Mouse (Mus musculus) intestine, embryonic 14.5 days (tissue): ENCODE data around the gene Bhlhe23. TPM values are rescaled to one million over a fixed set of nuclear protein-coding genes. Genes with fewer than 3 reads are reported as not detected.

Experiments used
- ATAC-seq: fragments of 200-750 bp; cut with Nextera tagmentation; replicated peaks from 2 replicates; pipeline ENCODE4 v1.8.0; 2017; ENCODE audit warnings: low read depth, moderate number of reproducible peaks, moderate TSS enrichment, moderate library complexity; ENCODE audit not compliant: low FRiP score, low TSS enrichment
- DNase-seq: peaks from one replicate; pipeline ENCODE4 v3.0.0-alpha.2; 2018; ENCODE audit warnings: low spot score
- H3K27ac ChIP-seq: fragments of 300-500 bp; sonication (generic); 2 replicates; pipeline ENCODE4 v1.5.1; 2014; ENCODE audit warnings: low read depth, mild to moderate bottlenecking, control low read depth
- H3K27me3 ChIP-seq: fragments of 300-500 bp; sonication (generic); replicated peaks from 2 replicates; pipeline ENCODE4 v1.6.1; 2014; ENCODE audit warnings: low read length, control low read depth; ENCODE audit not compliant: control insufficient read depth, insufficient read depth
- H3K36me3 ChIP-seq: fragments of 300-500 bp; sonication (generic); 2 replicates; pipeline ENCODE4 v1.6.1; 2014; ENCODE audit warnings: low read length, control low read depth; ENCODE audit not compliant: control insufficient read depth, insufficient read depth
- H3K4me1 ChIP-seq: fragments of 300-500 bp; sonication (generic); replicated peaks from 2 replicates; pipeline ENCODE4 v1.6.1; 2014; ENCODE audit warnings: low read length, control low read depth, mixed read lengths; ENCODE audit not compliant: control insufficient read depth, insufficient read depth
- H3K4me2 ChIP-seq: fragments of 300-500 bp; sonication (generic); 2 replicates; pipeline ENCODE4 v1.6.1; 2014; ENCODE audit warnings: low read length
- H3K4me3 ChIP-seq: fragments of 300-500 bp; sonication (generic); 2 replicates; pipeline ENCODE4 v1.5.1; 2014; ENCODE audit warnings: low read depth, low read length, control low read depth, mixed read lengths
- H3K9ac ChIP-seq: fragments of 300-500 bp; sonication (generic); 2 replicates; pipeline ENCODE4 v1.6.1; 2014; ENCODE audit warnings: mild to moderate bottlenecking, low read length
- H3K9me3 ChIP-seq: fragments of 300-500 bp; sonication (generic); 2 replicates; pipeline ENCODE4 v1.6.1; 2016; ENCODE audit warnings: low read length, control low read depth; ENCODE audit not compliant: control insufficient read depth
- WGBS: fragments of 180-500 bp; shearing (Covaris S2); extraction: QIAGEN DNeasy Blood & Tissue Kit; methylation state at CpG from one replicate; pipeline ENCODE4 v1.1.7; 2014; 5-methylcytosine and 5-hydroxymethylcytosine counted together
- polyA plus RNA-seq: library from polyadenylated mRNA; unstranded; fragments of >200 nt; fragmentation: Nextera tagmentation; extraction: Ambion mirVana; gene quantifications from 2 replicates; pipeline ENCODE4 v1.2.1, GENCODE M21; 2014

The Bhlhe23 gene
- polyA plus RNA-seq, 1 experiment from 2014 or later: not detected

DNA sequence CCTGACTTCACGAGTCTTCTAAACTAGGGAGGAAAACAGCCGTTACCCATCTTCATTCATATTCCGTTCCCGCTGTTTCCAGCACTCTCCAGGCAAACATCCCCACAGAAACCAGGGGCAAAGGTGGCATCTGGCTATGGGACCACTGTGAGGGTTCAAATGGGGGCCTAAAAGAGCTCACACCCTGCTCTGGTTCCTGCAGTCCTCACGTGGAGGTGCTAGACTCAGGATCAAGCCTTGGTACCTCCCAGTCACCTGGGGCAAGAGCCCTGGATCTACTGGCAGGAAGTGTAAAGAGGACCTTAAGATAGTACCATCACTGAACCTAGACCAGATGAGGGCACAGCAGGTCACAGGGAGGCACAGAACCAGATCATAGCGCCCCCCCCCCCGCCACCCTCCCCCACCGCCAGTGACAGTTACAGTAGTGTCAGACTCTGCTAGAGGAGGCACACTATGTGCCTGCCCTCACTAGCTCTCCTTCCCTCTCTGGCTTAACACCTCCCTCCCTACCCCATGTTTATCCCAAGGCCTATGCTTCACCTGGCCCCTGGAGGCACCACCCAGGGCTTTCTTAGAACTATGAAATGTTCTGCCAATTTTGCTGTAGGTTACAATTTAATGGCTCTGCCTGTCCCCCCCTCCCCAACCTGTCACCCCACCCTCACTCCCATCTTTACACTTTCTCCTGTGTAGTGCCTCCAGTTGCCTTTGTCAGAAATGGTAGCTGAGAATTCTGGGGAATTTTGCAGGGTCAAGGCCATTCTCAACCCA, 50.7 kb downstream of the Bhlhe23 start:
- peaks cover 7% of the 10 kb centered on the region; the same call in 1 of the 2 replicates for H3K4me1 ChIP-seq
- WGBS: 30% methylated on average over 8 of the region's 8 CpGs
- DNase-seq: no peak
- peaks cover 26% of the 10 kb centered on the region for H3K36me3 ChIP-seq
- H3K27me3 ChIP-seq: no peaks in the 10 kb centered on the region
- H3K27ac ChIP-seq: no peak overlapping the region
- H3K4me3 ChIP-seq: no peak overlapping the region
- H3K4me2 ChIP-seq: peak overlapping the region; percentile 51; the same call in 1 of the 2 replicates
- no peaks in the 10 kb centered on the region for H3K9me3 ChIP-seq
- no peak for ATAC-seq
- no peak overlapping the region for H3K9ac ChIP-seq

DNA sequence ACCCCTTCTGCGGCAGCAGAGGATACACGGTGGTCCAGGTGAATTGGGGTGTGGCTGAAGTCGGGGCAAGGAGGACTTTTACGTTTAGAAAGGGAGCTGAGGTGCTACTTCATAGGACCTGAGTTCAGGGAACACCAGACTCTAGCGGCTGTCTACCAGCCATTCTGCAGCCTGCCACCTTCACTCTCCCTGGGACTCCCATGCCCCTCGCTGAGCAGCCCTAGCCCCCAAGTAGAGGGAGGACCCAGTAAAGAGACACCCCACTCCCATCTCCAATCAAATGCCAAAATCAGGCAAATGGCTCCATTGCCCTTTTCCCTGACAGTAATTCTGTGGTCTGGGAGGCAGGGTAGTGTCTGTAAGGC, 51.3 kb downstream of the Bhlhe23 start:
- WGBS: 5% methylated on average over 6 of the region's 6 CpGs
- no peak overlapping the region for H3K27ac ChIP-seq
- 0 out of 2 replicates have a peak, but pooled peaks have one; percentile 14 for ATAC-seq

DNA sequence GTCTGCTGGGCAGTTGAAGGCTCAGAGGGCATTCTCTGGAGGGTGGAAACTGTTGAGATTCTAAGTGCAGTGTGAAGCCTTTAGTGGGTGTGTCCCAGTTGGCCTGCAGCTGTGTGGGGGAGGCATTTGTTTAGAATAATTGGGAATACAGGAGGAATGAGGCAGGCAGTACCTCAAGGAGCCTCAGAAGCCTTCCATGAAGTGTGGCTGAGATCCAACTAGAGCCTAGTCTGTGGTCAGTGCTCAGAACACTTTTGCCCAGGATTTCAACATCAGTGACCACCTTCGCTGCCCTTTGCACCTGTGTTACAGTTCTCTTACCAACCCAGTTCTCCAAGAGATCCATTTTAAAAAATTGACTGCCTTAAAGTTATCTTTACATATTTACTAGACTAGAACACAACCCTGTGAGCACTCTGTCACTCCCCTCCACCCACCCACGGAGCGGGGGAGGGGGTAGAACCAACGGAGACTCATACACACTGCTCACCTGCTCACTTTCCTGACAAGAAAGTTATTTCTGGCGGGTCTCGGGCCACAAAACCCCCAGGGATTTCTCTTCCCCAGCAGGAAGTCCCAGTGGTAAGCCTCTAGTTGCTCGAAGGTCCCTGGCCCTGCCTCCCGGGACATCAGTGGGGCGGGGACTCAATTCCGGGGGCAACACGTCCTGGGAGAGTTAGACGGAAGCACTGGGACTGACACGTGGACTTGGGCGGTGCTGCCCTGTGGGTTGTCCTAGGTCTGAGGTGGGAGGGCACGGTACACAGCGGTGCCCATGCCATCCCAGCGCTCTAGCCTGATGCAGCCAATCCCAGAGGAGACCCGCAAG, 51.9 kb downstream of the Bhlhe23 start, which contains the start of gene Slc17a9:
Gene Slc17a9 (plus strand): TSS at position 679 of the 829 bp plus-strand sequence.
- H3K27ac ChIP-seq: no peak within 1 kb of the TSS
- 5% methylated on average over 18 of the region's 18 CpGs for WGBS
- peaks cover 7% of the 10 kb centered on the region; the same call in 1 of the 2 replicates for H3K4me1 ChIP-seq
- H3K36me3 ChIP-seq: peaks cover 38% of the 10 kb centered on the region
- H3K4me2 ChIP-seq: peak within 1 kb of the TSS; percentile 51
- 0 out of 2 replicates have a peak within 1 kb of the TSS, but pooled peaks have one; percentile 8 for H3K4me3 ChIP-seq
- peak; percentile 73 for ATAC-seq
- no peaks in the 10 kb centered on the region for H3K27me3 ChIP-seq
- DNase-seq: peak; percentile 64
- H3K9me3 ChIP-seq: no peaks in the 10 kb centered on the region
- 0 out of 2 replicates have a peak within 1 kb of the TSS, but pooled peaks have one; percentile 13 for H3K9ac ChIP-seq

More for the DNA sequence above, 51.3 kb downstream of the Bhlhe23 start:
- Histone ChIP-seq H3K4me1 (peaks cover 7% of the 10 kb centered on the region; the same call in 1 of the 2 replicates), H3K9me3 (no peaks in the 10 kb centered on the region), H3K36me3 (peaks cover 32% of the 10 kb centered on the region), H3K4me3 (0 out of 2 replicates have a peak overlapping the region, but pooled peaks have one; percentile 8), H3K4me2 (peak overlapping the region; percentile 51), H3K27me3 (no peaks in the 10 kb centered on the region), H3K9ac (no peak overlapping the region)
- DNase-seq: no peak

Other genes starting within 250 kb of the Bhlhe23 start
- gene Mrgbp, start 195.6 kb downstream of the Bhlhe23 start, polyA plus RNA-seq: 26.2 and 27.3 TPM in 2 replicates
- gene Ogfr, start 187.7 kb downstream of the Bhlhe23 start, polyA plus RNA-seq: 62.7 and 64.6 TPM in 2 replicates
- gene Col9a3, start 179.1 kb downstream of the Bhlhe23 start, polyA plus RNA-seq: 6.6 and 7.2 TPM in 2 replicates
- 0.09 and 0.19 TPM in 2 replicates for gene Tcfl5, start 134.2 kb downstream of the Bhlhe23 start, polyA plus RNA-seq
- 31.0 and 31.6 TPM in 2 replicates for gene Dido1, start 66.9 kb downstream of the Bhlhe23 start, polyA plus RNA-seq
- 51.7 and 52.0 TPM in 2 replicates for gene Gid8, start 66.8 kb downstream of the Bhlhe23 start, polyA plus RNA-seq
- gene Slc17a9, start 51.6 kb downstream of the Bhlhe23 start, polyA plus RNA-seq: 1.9 and 2.1 TPM in 2 replicates
- 42.0 and 61.0 TPM in 2 replicates for gene Ythdf1, start 144.0 kb upstream of the Bhlhe23 start, polyA plus RNA-seq
- gene Birc7, start 152.1 kb upstream of the Bhlhe23 start, polyA plus RNA-seq: 0.26 TPM in 1 of 2 replicates, not detected in the other
- gene Nkain4, start 177.8 kb upstream of the Bhlhe23 start, polyA plus RNA-seq: 51.0 and 53.3 TPM in 2 replicates
- gene Arfgap1, start 190.3 kb upstream of the Bhlhe23 start, polyA plus RNA-seq: 77.0 and 78.6 TPM in 2 replicates
- gene Col20a1, start 209.6 kb upstream of the Bhlhe23 start, polyA plus RNA-seq: 0.24 and 0.26 TPM in 2 replicates